Mouse (Mus musculus): ENCODE measurements around the gene Colgalt2.
"Not testable (repeated sequence)": the region's sequence is repeated elsewhere in the genome, so short reads cannot be mapped to it uniquely, and the experiment has no call there.

The Colgalt2 gene

DNA sequence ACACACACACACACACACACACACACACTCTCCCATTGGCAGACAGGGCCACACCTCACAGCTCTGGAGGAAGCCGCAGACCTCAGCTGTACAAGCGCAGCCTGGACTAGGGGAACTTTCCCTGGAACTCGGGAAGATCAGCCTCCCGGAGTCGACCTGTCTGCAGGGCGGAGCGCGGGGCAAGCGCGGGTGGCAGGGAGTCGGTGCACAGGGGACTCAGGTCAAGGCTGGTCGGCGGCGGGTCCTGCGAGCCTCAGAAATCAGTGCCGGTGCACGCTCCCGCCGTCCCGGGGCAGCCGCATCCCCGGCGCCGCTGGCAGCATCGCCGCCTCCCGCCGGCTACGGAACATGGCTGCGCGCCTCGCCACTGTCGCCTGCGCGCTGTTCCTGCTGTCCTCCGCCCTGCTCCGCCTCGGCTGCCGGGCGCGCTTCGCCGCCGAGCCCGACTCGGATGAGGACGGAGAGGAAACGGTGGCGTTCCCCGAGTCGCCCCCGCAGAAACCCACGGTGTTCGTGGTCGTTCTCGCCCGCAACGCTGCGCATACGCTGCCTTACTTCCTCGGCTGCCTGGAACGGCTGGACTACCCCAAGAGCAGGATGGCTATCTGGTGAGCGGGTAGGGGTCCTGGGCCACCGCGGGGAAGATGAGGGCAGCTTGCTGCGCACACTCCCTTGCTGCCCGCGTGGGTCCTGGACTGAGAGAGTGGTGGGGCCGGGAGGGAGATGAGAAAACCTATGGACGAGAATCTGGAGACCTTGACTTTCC, at the start of gene Colgalt2:
Colgalt2 (plus strand) TSS at position 41 of the 766 bp plus-strand sequence.
- no peak for DNase-seq (ENCODE audit: low spot score)

DNA sequence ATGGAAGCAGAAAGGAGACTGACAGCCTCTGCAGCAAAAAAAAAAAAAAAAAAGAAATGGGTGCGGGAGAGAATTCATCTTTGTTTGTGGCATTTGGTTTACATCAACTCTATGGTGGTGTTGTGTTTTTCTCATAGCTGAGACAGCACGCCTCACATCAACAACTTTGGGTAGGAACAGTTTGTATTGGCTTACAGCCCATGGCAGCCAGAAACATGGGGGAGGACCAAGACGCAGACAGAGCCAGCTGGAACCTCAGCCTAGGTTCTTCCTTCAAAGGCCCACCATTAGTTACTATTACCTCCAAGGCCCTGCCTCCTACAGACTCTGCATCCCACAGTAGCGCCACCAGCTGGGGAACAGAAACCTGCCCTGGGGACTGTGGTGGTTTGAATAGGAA, 42.9 kb upstream of the Colgalt2 start:
- DNase-seq (ENCODE audit: low spot score), result no peak

DNA sequence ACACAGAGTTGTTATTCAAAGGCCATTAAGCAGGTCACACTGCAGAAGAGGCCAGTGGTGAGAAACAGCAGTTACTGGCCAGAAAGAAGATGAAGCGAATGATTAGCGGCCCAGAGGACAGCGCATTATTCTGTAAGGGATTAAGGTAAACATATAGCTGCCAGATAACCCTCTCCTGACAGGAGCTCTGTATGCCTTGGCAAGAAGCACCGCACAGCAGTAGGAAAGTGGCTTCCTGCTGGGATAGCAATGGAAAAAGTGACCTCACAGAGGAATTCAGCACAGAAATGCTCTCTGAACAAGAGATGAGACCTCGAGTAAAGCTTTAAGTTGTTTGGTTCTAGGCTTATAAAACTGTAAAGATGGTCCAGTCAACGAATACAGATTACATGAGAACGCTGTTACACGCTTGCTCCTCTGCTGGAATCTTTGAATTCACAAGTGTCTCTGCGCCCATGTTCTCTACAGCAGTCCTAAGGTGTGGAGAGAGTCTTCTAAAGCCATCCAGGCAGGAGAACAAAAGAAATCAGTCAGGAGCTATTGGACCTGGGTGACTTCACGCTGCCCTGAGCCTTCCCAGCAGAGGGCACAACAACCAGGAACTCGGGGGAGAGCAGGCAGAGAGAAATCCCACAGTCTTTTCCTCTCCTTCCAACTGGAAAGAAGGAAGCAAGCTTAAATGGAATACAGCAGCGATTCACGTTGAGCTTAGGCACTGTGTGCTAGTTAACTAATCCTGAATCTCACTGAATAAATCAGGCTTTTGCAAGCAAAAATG, 31.1 kb upstream of the Colgalt2 start:
- DNase-seq (ENCODE audit: low spot score), result no peak

DNA sequence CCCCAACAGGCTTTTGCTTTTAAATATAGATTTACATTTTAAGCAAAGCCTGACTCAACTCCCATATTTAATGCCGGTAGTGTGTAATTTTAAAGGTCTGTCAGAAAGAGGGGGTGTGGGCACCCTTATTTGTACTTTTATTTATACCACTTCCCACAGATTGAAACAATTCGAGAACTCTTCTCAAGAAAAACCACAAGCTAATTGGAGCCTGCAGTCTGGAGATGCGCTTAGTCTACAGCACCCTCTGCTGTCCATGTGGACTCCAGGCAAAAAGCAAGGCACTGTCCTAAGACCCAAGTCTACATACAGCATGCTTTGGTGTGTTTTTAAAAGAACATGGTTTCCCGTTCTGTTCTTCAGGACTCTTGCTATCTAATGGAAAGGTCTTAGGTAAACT, 30.5 kb upstream of the Colgalt2 start:
- no peak for DNase-seq (ENCODE audit: low spot score)

DNA sequence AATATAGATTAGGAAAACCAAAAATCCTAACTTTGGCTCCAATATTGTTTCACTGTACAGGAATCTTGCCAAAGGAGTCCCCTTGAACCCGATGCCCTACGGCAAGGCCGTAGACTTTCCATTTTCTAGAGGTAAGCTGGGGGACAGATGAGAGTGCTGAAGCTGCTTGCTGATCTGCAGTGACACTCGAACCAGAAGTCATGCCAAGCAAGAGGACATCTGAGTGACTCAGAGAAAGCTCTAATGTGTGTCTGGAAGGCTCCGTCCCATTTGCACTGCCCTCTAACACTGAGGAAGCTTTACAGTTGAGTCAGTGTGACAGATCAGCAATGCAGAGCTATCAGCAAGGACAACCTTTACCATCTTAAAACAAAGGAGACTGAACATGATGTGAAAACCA, 21.3 kb upstream of the Colgalt2 start:
- no peak for DNase-seq (ENCODE audit: low spot score)

DNA sequence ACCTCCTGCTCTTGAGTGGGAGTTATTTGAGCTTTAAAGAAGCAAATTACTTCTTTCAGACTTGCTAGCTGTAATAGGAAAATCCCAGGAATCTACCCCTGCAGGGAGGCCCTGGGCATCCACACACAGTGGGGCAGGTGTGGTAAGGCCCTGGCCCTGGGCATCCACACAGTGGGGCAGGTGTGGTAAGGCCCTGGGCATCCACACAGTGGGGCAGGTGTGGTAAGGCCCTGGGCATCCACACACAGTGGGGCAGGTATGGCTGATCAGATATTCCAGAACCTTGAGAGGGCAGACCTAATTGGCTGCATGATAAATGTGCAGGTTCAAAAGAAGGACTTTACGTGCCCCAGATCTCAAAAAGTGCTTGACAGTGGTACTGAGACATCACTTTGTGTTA, 15.0 kb upstream of the Colgalt2 start:
- DNase-seq (ENCODE audit: low spot score), result no peak

DNA sequence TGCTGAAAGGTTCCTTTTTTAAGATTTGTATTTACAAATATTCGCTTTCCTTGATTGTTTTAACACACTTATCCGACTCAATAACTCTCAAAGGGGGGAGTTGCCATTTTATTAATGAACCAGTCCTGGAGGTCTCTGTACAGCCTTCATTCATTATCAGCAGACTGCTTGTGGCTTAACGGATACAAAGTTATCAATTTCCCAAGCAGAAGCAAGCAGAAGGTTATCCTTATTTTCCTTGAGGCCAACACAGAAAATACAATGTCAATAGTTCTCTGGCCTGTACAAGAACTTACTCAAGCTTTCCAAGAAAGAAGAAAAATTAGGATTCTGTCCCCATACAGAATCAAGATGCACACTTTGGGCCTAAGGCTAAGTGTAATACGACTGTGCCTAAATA, 13.9 kb upstream of the Colgalt2 start:
- DNase-seq (ENCODE audit: low spot score), result not testable (repeated sequence)

DNA sequence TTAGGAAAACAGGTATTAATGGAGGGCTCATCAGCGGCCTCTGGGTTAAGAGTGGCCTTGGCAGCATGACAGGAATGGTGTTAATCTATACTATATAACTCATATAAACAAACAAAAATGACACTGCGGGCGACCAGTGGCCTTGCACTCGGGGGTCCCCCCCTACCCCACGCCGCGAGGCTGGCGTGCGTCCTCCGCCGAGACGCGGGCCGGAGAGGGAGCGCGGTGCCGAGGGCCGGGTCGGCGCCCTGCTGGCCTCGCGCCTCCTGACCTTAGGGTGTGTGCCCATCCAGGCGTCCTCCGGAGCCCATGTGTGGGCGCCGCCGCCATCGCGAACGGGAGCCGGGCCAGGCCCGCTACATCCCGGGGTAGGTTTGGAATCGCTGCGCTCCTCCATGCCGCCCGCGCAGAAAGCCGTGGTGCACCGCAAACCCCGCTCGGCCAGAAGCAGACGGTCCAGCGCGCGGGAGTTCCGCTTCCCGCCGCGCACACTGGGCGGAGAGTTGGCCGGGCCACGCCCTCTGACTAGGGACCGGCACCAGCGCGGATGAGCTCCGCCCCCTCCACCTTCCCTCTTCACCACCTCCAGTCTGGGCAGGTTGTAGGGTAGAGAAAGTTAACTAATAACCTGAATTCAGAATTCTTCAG, 13.3 kb upstream of the Colgalt2 start, which contains the start of gene Tsen15:
Tsen15 (minus strand) TSS at position 501 of the 648 bp plus-strand sequence.
- peak; percentile 48 for DNase-seq (ENCODE audit: low spot score)

DNA sequence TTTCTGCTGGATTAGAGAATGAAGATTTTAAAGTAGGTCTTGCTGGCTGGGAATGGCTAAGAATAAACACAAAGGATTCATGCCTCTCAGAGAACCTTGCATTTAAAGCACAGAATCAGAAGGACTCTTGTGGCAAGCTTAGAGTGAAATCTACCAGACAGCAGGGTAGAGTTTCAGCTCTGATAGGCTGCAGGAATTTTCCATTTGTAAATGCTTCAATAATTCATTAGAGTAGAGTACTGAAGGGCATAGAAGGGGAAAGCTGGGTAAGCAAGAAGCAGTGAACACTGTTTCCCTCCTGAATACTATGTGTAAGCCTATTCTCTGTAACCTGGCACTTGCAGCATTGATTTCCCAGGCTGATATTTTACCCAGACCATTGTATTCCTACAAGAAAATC, 10.4 kb upstream of the Colgalt2 start:
- DNase-seq (ENCODE audit: low spot score), result no peak

DNA sequence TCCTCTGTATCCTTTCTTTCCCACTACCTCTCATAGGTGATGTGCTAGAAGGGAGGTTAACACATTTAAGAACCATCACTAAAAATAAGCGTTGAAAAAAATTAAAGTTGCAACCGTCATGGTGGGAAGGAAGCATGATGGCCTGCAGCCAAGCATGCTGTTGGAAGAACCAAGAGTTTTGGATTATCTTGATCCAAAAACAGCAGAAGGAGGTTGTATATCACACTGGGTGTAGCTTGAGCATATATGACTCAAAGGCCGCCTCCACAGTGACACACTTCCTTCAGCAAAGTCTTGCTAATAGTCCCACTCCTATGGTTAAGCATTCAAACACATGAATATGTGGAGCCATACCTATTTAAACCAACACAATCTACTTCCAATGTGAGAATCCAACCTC, 5.5 kb upstream of the Colgalt2 start:
- no peak for DNase-seq (ENCODE audit: low spot score)

DNA sequence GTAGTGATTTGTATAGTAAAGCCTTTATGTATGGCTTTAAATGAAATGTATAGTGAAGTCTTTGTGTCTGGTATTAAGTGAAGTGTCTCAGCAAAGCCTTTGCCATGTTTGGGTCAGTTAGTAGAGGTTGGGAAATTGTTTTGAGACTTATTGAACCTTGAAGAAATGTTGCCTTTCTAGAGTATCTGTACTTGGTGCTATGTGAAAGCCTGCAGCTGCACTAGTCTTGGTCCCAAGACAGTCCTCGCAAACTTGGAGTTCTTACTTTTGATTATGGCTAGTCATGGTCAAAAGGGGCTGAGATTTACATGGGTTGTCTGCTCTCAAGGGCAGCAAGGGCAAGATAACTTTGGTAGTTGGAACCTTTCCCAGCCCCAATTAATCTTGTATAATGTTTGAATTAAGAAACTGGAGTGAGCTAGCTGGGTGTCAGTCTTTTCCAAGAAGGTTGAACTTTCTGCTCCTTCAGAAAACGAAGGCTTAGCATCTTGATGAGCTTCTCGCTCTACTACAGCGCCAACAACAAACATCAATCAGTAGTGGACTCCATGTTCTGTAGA, 4.6 kb upstream of the Colgalt2 start:
- no peak for DNase-seq (ENCODE audit: low spot score)

DNA sequence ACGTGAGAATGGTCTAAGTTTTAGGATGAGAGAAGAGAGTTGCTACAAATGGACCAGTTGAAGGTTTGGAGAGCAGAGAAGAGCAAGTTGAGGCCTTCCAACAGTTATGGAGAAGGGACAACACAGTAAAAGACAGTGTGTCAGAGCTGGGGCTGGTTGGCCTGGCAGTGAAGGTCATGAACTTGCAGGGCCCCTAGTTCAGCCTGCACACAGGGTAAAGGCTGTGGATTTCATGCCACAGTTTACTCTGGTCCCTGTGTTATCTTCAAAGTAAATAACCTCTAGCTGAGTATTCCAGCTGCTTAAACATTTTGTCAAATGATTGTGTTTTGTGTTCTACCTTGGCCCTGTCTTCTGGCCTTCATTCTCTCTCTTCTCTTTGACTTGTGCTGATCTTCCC, 922 bp upstream of the Colgalt2 start:
- DNase-seq (ENCODE audit: low spot score), result no peak

DNA sequence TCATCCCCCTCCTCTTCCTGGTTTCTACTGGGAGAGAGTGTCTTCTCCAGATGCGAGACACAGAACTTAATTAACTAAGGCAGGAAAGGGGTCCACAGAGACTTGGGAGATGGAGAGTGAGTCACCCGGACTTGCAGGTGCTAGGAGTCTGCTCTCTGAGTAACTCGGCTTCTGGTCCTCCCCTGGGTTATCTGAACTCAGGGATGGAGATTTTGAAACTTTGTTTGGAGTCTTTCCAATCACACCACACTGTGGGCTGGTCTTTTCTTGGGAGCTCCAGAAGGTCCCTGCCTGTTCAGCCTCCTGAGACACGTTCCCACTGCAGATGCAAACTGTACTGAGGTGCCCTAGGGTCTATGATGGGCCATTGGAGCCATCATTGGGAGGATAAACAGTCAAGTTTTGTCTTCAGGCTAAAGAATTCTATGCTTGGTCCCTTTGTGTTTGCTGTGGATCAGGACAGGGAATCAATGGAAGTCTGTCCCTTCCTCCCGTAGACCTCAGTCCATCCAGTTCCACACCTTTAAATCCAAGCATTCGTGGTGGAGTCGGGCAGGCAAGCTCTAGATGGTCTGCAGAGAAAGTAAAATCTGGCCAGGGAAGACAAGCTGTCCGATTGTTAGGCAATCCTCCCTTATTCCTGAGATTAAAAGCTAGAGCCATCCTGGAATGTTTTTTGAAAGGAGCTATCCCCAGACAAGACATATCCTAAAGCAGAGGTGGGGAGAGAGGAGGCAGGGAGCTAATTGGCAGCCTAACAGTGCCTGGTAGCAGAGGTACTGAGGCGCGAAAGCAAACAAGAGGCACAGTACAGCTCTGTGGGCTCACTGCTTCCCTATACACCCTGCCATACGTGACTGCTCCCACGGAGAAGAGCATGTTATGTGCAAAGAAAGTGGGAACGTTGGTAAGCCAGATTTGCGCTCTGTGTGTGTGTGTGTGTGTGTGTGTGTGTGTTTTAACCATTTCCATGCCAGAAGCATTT, 1.2 kb downstream of the Colgalt2 start:
- DNase-seq (ENCODE audit: low spot score), result no peak

DNA sequence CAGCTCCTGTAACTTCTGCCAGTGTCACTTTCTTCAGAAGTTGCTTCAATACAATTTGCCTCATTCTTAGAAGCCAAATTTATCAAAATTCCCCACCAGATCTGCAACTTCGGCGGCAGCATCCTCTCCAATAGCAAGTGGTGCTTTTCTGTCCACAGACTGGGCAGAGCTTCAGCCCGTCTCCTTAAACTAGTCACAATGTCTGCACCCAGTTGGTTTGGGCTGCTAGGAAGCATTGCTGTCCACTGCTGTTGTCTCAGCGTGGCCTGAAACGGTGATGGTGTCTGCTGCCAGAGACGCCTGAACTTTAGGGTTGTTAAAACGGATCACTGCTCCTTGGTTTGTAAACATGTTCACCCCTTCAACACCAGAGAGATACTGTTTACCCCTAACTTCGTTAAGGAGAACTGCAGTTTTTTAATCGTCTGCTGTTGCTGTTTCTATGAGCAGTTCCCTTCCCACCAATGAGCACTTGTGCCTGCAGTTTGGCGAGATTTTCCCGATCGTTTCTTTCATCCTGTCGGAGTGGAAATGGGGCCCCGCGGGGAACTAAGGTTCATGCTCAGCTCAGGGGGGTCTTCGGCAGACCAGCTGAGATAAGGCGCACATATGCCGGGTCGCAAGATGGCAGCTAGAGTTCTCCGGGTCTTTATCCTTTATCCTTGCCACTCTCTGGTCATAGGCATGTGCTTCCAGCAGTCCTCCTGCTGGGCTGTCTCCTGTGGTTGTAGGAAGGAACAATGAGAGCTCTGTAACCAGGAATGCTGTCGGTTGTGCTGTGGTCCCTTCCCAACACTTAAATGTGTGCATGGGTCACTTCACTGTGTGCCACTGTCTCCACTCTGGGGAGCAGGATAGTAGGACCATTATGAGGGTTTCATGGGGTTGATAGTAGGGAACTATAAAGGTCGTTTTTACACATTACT, 7.7 kb downstream of the Colgalt2 start:
- DNase-seq (ENCODE audit: low spot score), result no peak

DNA sequence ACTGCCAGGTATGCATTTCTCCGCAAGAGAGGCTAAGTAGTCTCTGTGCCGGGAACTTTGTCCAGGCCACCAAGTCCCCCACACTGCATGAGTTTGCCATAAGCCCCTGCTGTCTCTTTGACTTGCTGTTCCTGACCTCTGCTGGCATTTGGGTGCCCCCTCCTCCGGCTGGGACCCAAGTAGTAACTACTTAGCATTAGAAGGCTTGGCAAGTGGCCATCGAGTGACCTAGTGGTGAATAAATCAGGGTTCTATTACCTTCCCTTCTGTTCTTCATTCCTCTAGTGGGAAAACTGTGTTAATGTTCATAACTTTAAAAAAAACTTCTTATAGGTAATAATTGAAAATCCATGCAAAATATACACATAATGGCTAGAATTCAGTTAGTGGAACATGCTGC, 9.7 kb downstream of the Colgalt2 start:
- no peak for DNase-seq (ENCODE audit: low spot score)

DNA sequence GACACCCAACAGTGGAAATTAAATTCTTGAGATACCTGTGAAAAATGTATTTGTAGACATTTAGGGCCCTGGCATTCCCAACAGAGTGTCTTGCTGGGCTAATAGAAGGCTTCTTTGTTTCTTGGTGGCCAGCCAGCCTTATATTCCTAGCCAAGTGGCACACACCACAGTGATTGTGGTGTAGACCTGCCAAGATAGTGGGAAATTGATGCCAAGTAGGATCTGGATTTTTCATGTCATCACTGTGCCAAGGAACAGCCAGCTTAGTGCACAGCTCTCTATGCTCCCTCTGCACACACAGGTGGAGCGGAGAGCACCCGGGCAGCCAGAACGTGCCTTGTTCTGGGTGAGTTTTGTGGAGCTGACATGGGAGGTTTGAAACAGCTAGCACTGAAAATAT, 11.0 kb downstream of the Colgalt2 start:
- DNase-seq (ENCODE audit: low spot score), result no peak

DNA sequence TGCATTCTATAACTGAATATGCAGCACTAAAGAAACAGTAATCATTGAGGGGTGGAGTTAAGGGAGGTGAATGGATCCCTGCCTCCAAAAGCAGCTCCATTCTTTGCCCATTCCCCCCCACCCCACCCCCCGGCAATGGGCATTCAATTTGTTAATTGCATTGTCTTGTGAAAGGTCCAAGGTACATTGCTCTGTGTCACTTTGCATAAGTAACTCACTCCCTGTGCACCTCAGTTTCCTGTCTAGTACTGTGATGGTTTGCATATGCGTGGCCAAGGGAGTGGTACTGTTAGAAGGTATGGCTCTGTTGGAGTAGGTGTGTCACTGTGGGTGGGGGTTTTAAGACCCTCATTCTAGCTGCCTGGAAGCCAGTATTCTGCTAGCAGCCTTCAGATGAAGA, 13.5 kb downstream of the Colgalt2 start:
- no peak for DNase-seq (ENCODE audit: low spot score)

DNA sequence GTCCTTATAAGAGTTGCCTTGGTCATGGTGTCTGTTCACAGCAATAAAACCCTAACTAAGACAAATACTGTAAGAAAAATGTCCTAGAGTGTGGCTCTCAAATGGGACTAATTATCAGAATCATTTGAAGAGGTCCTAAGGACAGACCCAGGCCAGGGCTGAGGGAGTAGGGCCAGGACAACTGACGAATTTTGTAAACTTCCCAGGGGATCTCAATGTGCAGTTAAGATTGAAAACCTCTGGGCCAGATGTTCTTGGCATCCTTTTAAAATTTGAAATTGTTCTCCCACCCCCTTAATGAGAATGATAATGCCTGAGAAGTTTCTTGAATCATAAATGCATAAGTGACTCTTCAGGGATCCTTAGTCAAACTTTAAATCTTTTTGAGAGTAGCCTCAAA, 14.3 kb downstream of the Colgalt2 start:
- no peak for DNase-seq (ENCODE audit: low spot score)

DNA sequence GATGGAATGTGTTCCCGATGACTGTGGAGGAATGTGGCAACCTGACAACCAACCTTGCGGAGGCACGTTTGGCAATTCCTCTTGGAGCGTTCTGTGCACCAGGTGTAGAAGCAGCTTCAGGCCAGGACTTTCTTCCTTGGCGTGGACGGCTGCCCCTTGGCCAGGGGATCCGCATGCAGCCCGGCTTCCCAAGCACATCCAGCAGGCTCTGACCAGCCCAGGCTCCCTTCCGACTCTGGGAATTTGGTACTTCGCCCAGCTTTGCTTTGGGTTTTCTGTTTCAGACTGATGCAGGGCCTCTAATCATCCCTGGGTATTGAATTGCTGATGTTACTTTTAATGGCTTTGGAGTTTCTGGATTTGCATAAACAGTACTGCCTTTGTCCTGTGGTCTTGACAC, 14.8 kb downstream of the Colgalt2 start:
- DNase-seq (ENCODE audit: low spot score), result no peak

DNA sequence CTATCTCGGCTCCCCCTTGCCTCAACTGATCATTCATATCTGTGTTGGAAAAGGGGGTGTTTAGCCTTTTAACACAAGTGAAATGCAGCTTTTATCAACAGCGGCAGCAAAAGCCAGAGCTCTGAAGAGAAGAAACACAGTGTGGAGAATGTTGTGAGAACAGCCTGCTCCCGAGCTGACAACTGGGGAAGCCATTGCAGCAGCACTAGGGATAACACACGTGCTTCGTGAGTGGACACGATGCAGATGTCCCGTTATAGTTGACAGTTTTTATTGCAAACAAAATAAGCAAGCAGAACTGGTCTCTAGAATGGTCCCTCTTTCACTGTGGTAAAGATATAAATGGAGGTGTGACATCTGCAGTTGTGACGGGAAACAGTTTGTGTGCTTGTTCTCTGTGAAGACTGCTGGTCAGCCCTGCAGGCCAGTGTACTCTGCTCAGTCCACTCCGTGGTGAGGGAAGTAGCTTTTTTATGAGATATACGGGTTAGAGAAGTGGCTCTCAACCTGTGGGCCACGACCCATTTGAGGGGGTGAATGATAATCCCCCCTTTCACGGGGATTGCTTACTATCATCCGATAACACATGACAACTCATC, 16.8 kb downstream of the Colgalt2 start:
- no peak for DNase-seq (ENCODE audit: low spot score)
